17 mouse cellular contexts compared by ENCODE assay signal in the genomic region with DNA sequence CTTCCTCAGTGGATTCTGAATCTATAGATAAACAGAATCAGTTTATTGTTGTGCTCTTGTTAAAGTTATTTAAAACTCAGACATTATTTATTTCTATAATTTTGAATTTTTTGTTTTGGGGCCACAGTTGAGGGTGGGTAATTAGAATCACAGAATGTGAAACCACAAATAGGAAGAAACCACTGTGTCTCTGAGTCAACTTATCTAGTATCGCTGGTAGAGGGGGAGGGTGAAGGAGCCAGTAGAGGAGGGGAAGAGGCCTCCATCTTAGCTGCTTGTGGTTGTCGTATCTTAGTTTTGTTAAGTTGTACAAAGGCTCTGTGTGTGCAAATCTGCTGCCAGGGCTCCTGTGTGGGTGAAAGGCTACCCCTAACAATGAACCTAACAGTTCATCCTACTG.
"Had no signal": no experiment of that assay in that cellular context is flagged by ENCODE, and none has a peak within 500 bp of the region (broad histone marks: within the 10 kb centered on the region; RNA-seq: fewer than 3 reads in every experiment).

No protein-coding gene starts in this region.

- H3K4me3 ChIP-seq: megakaryocyte, embryonic 14.5 days; midbrain, embryonic 13.5 days; midbrain, embryonic 15.5 days; neural tube, embryonic 12.5 days had no signal

- H3K36me3 ChIP-seq: midbrain, embryonic 13.5 days; midbrain, embryonic 15.5 days; neural tube, embryonic 12.5 days had no signal

- H3K27ac ChIP-seq: midbrain, embryonic 13.5 days; midbrain, embryonic 15.5 days; neural tube, embryonic 12.5 days had no signal

- H3K27me3 ChIP-seq: megakaryocyte, embryonic 14.5 days; midbrain, embryonic 13.5 days; midbrain, embryonic 15.5 days; neural tube, embryonic 12.5 days had no signal

- DNase-seq: lung, adult 18-20 months; lung, postnatal 10 days; lung, postnatal 4 days; retina, postnatal 1 day; right cerebral cortex, adult 18-20 months; right cerebral cortex, postnatal 25 days; right cerebral cortex, postnatal 4 days; spleen, adult 18-20 months; thymus, adult 18-20 months; thymus, postnatal 14 days; thymus, postnatal 36 days had no signal

- ATAC-seq: midbrain, embryonic 13.5 days; midbrain, embryonic 15.5 days had no signal

- H3K9me3 ChIP-seq: megakaryocyte, embryonic 14.5 days; midbrain, embryonic 13.5 days; midbrain, embryonic 15.5 days; neural tube, embryonic 12.5 days had no signal

- H3K4me2 ChIP-seq: lung, embryonic 14.5 days; midbrain, embryonic 11.5 days; midbrain, embryonic 13.5 days; midbrain, embryonic 15.5 days; neural tube, embryonic 12.5 days had no signal

- H3K4me1 ChIP-seq: midbrain, embryonic 15.5 days; neural tube, embryonic 12.5 days had no signal

- H3K9ac ChIP-seq: lung, embryonic 14.5 days; midbrain, embryonic 13.5 days; midbrain, embryonic 15.5 days; neural tube, embryonic 12.5 days had no signal
